Mouse (Mus musculus) frontal cortex, postnatal 25 days (tissue): ENCODE measurements at regions not wholly inside any gene's neighbourhood (a gene's known extent, or its start where the extent isn't known, plus 50 kb on each side); places are given as distances from the start of the nearest gene placed in this dataset.

Experiments
- DNase-seq, 2 experiments: peaks; one replicate each; pipeline ENCODE4 v3.0.0; 2022; ENCODE audit warnings: low spot score in 2 of 2

DNA sequence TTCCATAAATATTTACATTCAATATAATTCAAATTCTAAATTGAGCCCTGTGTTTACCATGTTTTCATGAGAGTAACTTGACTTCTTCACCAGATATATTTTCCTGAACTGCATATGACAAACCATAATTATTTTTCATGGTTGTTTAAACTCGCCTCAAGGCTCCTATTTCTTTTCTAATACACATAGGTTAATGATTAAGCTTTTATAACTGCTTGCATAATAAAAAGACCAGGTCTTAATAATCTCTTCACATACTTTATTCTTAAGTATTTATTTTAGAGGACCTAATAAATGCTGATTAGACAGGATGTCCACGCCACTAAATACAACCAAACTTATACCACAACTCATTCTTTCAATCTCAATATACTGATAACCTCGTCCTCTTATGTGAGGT, 86.1 kb upstream of the Gnpda2 start:
- no peak for DNase-seq

DNA sequence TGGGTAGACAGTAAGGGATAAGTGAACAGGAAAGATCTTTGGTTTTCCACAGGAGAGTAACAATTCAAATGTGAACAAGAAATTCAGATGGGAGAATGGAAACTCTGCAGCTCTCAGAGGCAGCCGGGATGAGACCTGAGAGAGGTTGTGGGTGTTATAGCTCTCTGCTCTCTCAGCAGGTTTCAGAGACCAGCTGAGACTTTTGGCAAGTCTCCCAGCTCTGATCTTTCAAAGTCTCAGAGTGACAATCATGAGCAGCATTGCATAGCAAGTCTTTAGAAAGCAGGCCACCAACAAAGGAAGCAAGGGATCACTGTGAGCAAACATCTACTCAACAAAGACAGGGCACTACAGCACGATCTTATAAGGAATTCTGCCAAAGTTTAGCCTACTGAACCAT, 73.4 kb upstream of the Gnpda2 start:
- no peak for DNase-seq

GRCm38 (mm10) chr5:69663961-69664360, 71.8 kb upstream of the Gnpda2 start:
- DNase-seq, result no peak
